Mouse (Mus musculus): ENCODE data around the gene Ldb2.

- TF ChIP-seq CTCF (IDR thresholded peaks at IDR 0.05; ENCODE audit: low read depth, low read length), result no peak
- TF ChIP-seq TAL1 (conservative IDR thresholded peaks at IDR 0.05; ENCODE audit: low read depth, low read length), result no peak
- TF ChIP-seq GATA1 (IDR thresholded peaks at IDR 0.05; ENCODE audit: borderline replicate concordance, low read length), result no peak
- TF ChIP-seq POLR2AphosphoS5 (IDR thresholded peaks at IDR 0.05; ENCODE audit: insufficient replicate concordance, low read depth, low read length), result no peak
Observed at GRCm38 (mm10) chr5:44601340-44601739, 198.1 kb downstream of the Ldb2 start.

All from G1E (cell line).